Mouse (Mus musculus): ENCODE measurements around the gene Gm49673.
"Not testable (repeated sequence)": the region's sequence is repeated elsewhere in the genome, so short reads cannot be mapped to it uniquely, and the experiment has no call there.

Gm49673 gene

DNA sequence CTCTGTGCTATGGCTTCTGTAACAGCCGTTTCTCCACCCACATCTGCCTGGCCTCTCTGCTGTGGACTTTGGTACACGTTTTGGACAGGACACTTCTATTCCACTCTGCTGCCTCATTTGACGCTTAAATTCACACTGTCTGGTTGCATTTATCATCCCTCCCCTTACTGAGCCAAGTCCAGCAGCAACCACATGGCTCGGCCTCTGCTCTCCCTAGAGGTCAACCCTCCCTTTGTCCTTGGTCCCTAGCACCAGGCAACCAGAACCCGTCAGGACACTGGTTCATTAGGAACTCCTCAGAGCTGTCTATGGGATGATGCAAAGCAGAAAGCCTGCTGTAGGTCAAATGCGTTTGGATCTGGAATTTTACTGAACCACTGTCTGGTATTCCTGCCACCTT is 16.7 kb downstream of the Gm49673 start:
- DNase-seq (ENCODE audit: low spot score): not testable (repeated sequence)

DNA sequence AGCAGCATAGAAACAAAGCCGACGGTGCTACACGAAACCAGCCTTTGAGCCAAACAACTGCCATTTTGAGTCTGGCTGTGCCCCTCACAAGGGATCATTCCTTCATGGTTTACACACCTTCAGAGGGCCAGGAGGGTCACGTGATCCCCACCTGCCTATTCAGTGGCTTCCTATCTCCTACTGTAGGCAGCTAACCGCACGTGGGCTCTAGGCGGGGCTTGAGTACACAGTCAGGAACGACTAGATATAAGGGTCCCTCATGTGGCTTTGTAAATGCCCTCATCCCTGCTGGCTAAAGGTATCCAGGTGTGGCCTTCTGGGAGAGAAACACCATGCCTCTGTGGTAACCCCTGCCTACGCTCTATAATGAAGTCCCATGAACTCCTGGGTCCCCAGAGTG is 18.0 kb downstream of the Gm49673 start:
- not testable (repeated sequence) for DNase-seq (ENCODE audit: low spot score)

DNA sequence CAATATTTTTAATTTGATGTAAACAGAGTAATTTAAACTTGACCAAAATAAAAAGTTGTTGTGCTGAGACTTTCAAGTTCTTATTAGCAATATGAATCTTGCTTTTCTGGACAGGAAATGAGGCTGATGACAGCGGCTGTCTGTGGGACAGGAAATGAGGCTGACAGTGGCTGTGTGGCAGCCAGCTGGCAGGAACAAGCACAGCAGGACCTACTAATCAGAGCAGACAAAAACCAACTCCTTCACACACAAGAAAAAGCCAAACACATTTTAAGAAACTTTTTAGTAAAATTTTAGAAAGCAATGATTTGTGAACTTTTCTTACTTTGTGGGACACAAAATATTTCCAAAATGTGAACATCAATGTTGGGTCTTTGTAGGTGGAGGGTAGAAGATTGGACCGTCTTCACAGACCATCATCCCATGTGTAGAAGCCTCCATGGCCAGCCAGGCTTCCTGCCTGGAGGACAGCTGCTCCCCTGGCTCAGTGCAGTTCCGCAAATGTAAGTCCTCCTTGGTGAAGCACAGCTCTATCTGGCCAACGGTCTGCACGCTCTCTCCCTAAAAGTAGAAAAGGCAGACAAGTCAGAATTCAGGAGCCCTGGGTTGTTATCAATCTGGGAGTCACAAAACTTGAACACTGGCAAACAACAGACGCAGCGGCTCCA is 19.1 kb downstream of the Gm49673 start:
- not testable (repeated sequence) for DNase-seq (ENCODE audit: low spot score)

DNA sequence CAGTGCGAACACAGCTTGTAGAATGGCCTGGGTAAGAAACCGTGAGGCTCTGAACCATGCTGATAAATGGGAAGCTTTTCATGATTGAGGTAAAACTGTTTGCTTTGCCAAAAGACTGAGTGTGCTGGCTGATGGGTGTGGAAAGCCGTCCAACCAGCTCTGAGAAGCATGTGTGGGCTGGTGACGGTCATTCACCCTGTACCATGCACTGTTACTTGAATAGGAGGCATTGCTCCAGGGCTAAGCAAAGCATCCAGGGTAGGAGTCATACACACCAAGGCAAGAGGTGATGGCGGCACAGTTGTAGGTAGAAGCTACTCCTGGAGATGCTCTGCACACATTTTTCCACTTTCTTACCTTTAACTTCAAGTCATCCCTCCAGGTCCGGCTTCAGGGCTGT is 23.0 kb downstream of the Gm49673 start:
- DNase-seq (ENCODE audit: low spot score): not testable (repeated sequence)

DNA sequence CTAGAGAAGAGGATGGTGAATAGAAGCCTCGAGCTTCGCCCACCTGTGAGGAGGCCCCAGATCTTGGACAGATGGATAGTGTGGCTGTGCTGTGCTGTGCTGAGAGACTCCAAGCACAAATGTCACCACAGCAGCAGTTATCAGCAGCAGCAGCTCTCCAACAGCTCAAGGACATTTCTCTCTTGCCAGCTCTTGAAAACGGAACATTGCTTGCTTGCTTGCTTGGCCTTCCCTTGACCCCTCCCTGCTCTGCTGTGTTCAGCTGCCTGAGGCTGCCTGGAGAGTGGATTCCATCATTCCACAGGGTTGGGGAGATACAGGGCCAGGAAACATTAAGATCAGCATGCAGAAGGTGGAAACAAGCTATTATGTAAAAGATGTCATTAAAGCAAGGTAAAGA is 24.6 kb downstream of the Gm49673 start:
- not testable (repeated sequence) for DNase-seq (ENCODE audit: low spot score)

DNA sequence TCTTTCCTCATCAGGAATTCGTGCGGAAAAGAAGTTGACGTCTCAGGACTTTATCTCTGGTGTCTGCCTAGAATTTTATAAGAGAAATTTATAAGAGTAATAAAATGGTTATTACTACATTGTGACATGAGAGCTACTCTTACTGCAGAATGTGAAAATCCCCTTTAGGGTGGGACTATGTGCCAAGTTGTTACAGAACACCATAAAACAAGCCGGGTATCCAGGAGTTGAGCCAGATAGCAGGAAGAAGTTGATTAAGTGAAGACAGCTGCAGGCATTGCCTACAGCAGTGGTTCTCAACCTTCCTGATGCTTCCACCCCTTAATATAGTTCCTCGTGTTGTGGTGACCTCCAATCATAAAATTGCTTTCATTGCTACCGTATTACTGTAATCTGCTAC is 30.7 kb downstream of the Gm49673 start:
- not testable (repeated sequence) for DNase-seq (ENCODE audit: low spot score)

DNA sequence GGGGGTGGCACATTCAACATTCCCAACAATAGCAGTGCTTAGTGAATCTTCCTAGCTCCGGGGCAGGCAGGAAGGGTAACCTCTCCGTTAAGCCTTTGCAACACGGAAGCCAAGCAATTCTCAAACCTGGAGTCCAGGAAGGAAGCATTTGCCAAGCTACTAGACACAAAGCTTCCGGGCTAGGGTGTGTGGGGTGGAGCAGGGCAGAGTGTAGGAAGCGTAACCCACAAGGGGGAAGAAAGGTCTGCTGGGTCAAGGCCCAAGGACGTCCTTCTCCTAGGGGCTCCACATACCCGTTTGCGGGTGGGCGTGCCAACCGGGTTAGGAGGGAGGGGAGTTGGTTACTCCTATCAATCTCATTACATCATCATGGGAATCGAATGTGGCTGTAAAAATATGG is 31.2 kb downstream of the Gm49673 start:
- not testable (repeated sequence) for DNase-seq (ENCODE audit: low spot score)

DNA sequence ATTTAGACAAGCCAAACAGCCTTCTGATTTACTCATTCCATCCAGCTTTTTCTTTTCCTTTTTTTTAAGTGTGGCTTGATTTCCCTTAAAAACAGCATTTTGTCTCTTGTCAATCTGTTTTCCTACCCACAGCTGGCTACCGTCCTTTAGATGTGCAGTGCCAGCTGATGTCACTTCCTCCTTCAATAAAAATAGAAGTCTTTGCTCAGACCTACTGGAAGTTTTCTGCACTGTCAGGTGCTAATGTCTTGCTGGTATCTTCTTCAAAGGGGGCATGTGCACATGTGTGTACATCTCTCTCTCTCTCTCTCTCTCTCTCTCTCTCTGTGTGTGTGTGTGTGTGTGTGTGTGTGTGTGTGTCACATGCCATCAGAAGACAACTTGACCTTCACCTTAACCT is 35.4 kb downstream of the Gm49673 start:
- DNase-seq (ENCODE audit: low spot score): not testable (repeated sequence)

DNA sequence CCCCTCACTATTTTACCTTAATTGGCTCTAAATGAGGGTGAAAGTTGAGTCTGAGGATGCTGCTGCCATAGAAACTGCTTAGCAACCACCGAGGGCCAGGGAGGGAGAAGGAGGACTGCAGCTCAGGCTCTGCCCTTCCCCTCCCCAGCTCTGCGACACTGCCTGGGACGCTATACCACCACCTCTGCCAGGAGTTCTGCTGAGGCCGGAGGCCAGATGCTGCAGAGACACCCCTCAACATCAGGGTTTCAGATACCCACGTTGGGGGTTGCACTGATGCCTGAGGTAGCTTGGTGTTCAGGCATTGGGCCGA is 46.3 kb downstream of the Gm49673 start:
- not testable (repeated sequence) for DNase-seq (ENCODE audit: low spot score)

DNA sequence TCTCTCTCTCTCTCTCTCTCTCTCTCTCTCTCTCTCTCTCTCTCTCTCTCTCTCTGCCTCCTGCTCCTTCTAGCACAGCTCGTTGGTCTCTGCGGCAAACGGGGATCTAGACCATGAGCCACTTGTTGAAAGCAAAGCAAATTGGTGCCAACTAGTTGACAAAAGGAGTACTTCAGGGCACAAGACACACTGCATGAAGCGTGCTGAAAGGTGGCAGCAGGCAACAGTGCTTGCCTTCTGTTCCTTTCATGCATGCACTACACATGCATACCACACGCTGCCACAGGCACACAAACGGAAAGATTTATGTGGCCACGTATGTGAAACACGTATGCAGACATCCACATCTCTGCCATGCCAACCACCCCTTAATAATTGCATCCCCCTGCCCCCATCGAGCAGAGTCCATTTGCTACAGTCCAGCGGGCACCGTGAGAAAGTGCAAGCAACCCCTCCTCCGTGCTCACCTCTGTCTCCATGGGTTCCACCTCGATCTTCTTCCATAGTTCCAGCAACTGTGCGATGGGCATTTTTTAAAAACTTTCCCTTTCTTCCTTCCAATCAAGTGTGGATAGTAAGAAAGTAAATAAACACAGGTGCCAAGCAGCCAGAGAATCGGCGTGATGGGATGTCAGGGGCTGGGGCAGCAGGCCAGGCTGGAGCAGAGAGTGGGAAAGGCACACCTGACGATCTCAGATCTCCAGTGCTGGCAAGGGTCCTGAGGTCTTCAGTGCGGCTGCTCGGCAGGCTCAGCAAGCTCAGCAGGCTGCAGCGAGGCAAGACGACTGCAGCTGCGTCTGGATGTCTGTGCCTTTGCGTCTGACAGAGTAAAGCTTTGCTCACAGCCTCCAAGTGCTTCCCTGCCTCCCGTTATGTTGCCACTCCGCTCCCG is 46.9 kb downstream of the Gm49673 start:
- not testable (repeated sequence) for DNase-seq (ENCODE audit: low spot score)

DNA sequence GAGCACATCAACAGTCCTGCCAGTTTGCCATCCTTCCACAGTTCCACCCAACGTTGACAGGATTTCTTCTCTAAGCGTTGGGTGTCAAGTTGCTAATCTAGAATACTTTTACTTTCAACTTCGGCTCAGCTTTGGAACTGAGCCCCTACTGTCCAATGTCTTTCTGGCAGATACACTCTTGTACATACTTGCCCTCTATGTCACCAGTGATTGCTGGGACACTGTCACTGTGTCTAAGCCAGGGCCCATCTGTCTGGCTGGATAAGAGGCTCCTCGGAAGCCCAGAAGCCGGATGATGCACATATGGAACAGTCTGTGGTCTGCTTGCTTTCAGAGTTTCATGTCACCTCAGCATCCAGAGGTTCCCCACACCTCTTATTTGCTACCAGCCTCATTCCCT is 51.4 kb downstream of the Gm49673 start:
- not testable (repeated sequence) for DNase-seq (ENCODE audit: low spot score)

DNA sequence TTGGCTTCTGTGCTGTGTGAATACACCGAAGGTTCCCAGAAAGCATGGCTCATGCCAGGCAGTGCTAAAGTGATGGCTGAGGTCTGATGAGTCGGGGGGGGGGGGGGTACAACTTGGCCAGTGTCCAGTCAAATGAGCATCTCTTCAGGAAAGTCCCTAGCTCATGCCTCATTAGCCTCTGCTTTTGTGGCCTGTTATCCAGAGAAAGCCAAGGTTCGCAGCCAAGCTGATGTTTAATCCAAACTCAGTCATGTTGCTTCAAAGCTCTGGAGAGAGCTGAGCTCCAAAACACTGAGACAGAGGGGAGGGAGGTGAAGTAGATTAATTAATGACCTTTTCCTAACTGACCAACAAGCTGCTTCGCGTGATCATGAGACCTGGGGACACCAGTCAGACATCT is 51.9 kb downstream of the Gm49673 start:
- DNase-seq (ENCODE audit: low spot score): not testable (repeated sequence)

DNA sequence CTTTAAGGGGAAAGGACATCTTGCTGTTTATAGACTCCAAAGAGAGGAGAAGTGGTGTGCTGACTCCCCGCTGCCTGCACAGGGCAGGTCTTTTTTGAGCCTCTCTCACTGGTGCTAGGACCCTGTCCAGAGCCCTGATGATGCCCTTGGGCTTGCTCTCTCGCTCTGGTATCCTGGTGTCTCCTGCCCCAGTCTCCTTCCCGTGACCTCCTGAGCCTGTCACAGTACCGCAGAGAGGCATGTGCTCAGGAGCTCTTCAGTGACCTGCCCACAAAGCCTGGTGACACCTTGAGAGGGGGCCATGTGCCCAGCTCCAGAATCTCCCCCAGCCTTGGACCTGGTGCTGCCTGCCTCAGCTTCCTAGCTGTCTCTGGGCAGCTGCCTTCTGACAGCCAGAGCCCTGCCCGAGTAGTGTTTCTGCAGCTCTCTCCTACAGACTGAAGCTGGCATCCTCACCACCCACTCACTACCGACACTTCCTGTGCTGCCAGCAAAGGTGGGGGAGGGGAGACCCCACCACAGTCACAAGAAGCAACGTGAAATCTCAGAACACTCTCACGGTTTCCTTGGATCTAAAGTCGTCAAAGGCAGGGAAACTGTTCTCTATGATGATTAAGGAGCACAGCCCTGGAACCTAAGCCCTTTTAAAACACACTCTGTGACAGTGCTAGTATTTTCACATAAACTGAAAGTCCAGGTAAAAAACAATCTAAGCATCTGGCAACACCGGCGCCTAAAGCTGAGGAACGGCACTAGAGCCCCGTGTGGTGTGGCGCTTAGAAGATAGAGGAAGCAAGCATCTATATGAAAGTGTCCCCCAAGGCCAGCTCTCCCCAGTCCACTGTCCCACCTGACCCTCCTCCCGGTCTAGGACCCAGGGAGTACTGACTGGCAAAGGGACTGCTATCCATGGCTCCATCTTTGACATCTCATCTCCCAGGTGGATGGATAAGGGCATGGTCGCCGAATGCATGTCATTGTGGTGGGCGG is 54.8 kb downstream of the Gm49673 start:
- DNase-seq (ENCODE audit: low spot score): not testable (repeated sequence)

DNA sequence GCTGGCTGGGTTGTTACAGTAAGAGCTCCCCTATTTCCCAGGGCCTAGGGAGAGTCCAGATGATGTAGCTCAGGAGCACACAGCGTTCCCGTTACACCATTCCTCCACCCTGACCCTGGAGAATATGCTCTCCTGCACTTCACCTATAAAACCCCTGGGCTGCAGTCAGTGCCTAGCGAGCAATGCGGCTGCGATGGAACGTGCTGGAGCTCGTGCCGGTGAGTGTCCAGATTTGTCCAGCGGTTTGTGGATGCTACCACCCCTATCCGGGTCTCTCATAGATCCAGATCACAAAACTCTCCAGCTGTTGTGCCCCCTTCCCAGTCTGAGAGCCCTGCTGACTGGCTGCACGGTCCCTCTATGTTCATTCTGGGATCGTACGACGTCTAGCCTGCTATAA is 56.3 kb downstream of the Gm49673 start:
- DNase-seq (ENCODE audit: low spot score): not testable (repeated sequence)

DNA sequence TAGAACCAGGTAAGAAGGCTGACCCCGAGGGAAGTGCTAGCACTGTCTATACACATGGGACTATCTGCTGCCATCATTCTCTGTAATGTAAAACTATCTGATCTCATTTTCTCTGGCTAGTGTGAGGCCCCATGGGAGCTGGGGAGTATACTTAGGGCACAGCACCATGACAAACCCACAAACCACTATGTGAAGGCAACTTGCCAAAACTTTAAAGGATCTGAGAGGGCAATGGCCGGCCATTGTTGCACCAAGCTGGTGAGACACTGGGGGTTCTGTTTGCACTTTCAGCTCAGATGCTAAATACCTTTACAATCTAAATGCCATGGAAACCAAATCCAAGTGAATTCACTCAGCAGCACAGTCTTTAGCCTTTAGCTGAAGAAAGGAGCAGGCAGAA is 77.7 kb downstream of the Gm49673 start:
- not testable (repeated sequence) for DNase-seq (ENCODE audit: low spot score)

DNA sequence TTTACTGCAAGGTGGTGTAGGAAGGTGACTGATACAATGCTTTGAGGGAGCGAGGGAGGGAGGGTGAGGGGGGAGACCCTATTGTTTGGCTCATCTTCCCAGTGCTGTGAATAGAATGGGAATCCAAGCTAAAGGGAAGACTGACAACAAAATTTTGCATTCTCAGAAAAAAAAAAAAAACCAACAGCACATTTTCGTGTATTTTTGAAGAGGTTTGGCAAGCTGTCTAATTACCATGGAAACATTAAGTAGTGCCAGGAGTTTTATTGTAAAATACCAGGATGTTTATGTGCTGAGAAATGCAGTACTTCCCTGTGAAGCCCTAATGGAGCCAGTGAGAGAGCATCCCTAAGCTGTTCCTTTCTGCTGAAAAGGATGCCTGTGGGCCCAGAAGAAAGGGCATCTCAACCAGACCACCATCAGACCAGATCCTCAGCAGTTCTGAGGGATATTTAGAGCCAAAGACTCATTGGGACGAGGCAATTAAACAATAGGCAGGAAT is 90.9 kb downstream of the Gm49673 start:
- DNase-seq (ENCODE audit: low spot score): not testable (repeated sequence)

DNA sequence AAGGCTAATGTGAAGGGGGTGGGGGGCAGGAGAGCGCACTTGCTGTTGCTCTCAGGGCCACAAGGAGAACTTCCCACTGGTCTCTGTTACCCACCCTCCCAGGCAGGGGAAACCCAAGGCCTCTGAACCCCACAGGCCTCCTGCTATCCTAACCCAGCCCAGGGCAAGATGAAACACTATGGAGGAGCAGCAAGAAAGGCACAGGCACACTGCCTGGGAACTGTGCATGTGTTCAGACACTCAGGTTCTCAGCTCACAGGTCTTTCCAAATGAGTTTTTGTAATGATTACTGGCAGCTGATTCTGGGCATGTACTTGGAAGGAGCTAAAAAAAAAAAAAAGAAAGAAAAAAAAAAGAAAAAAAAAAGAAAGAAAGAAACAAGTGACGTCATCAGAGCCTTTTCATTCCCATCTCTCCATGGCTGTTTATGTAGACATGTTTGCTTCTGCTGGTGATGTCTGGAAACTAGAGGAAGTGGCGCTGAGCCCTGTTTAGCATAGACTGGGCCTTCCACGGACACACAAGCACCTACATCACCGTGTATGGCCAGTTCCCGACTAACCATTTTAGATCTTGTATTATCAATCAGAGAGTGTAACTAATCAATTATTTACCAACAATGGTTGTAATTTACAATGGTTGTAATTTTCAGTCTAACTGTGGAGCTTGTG is 91.5 kb downstream of the Gm49673 start:
- DNase-seq (ENCODE audit: low spot score): not testable (repeated sequence)

DNA sequence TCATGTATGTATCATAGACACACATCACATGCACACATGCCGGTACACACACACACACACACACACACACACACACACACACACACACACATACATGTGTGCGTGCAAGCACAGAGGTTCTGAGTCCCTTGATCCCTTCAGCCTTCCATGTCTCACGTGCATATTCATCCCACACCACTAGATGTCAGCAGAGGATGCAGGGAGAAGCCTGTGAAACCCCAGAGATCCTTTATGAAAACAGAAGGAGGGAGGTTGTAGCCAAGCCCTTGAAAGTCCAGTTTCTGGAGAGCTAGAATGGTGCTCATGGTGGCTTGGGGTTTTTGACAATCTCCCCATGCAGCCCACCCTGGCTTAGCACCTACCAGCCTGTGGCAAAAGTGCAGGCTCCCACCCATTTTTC is 96.3 kb downstream of the Gm49673 start:
- DNase-seq (ENCODE audit: low spot score): peak; percentile 39

DNA sequence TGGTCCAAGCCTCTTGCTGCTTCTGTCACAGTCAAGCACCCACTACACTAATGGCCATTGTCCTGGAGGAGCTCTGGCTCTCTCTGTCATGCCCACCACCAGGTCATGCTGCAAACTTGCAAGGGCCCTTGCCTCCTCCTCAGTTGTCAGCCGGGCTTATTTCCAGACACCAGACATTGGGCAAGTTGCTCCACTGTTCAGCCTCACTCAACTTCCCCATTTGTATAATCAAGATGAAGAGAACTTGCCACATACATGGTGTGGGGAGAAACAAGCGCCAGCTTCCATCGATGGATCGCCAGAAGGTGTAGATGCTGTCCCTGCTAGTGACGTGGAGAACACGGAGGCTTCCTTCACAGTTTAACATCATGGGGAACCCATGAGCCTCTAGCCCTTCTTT is 97.4 kb downstream of the Gm49673 start:
- DNase-seq (ENCODE audit: low spot score): not testable (repeated sequence)

DNA sequence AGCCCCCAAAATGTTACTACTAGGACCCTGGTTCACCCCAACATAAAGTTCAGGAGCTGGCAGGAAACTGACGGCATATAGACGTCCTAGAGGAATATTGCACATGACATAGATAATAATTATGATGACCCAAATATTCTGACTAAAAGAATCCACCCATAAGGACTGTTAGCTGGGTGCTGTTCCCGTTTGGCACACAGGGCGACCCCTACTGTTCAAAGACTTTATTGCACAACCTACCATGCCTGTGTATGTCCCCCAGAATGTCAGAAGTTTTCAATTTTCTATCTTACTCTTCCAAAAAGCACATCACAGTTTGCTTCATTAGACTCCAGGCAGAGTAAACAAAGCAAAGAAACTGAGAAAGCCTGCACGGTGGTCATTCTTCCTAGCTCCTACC is 101.4 kb downstream of the Gm49673 start:
- peak; percentile 10 for DNase-seq (ENCODE audit: low spot score)

DNA sequence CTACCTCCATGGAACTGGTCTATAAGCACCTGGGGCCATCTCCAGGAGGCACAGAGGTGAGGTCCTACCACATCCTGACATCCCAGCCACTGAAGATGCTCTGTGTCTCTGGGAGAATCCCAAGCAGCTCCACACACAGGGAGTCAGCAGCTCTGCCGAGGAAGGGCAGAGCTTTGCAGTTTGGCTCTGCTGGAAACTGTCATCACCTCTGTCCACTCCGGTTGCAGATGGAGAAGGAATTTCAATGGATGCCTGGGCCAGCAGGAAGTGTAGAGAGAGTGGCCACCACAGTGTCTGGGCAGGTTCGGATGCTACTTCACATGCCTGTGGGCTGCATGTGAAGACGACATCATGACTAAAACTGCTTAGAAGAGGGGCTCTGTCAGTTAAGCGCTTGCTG is 106.4 kb downstream of the Gm49673 start:
- DNase-seq (ENCODE audit: low spot score): not testable (repeated sequence)

All from testis, postnatal 14 days (tissue).